Mouse (Mus musculus) heart, postnatal 0 days (tissue): ENCODE results near the gene Trp53i13.

Experiments
- CTCF ChIP-seq: IDR thresholded peaks from 2 replicates; pipeline ENCODE4 v1.5.1; 2016; ENCODE audit warnings: antibody characterized with exemption, control low read depth, low read depth
- EP300 ChIP-seq: IDR thresholded peaks from 2 replicates; pipeline ENCODE4 v1.6.1; 2016; ENCODE audit warnings: antibody characterized with exemption, low read depth

DNA sequence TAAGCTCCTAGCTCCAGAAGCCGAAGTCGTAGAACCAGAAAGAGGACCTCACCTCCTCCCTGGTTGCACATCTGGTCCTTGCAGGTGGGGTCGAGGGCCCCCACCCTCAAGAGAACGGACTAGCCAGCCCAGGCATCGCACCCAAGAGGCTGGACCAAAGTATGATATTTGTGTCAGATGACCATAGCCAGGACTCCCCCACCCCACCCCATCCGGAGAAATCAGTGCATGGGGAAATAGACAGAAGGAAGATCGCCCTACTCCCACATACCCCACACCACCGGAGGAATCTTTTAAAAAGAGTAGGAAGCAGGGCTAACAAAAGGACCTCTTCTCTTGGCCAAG lies 52.7 kb downstream of the Trp53i13 start:
- no peak for TF ChIP-seq EP300
- no peak for TF ChIP-seq CTCF
